Mouse (Mus musculus): ENCODE data around the gene Zfp692.

GRCm38 (mm10) chr11:58292791-58293190 is 14.1 kb upstream of the Zfp692 start:
- TF ChIP-seq CTCF (IDR thresholded peaks at IDR 0.05; ENCODE audit: extremely low read depth, insufficient read length, insufficient replicate concordance, low read depth, low read length) (no peak), POLR2A (IDR thresholded peaks at IDR 0.05; ENCODE audit: low read depth, low read length) (no peak)
